Mouse (Mus musculus) testis, adult 2 months (tissue): ENCODE results near the gene R3hdm2.

Experiments used
- CTCF ChIP-seq: fragments of 200-500 bp; IDR thresholded peaks from 2 replicates; pipeline ENCODE4 v1.5.1; 2012; ENCODE audit warnings: low read depth, mild to moderate bottlenecking, inconsistent platforms, low read length, moderate library complexity; ENCODE audit not compliant: control insufficient read depth, insufficient read depth, insufficient replicate concordance
- POLR2A ChIP-seq: fragments of 200-500 bp; IDR thresholded peaks from 2 replicates; pipeline ENCODE4 v1.6.1; 2012; ENCODE audit warnings: low read depth, mild to moderate bottlenecking, inconsistent platforms, low read length, moderate library complexity; ENCODE audit not compliant: control insufficient read depth

- no peak for TF ChIP-seq CTCF
- no peak for TF ChIP-seq POLR2A
These were observed 10.0 kb upstream of the R3hdm2 start, which contains the start of gene Inhbc for GRCm38 (mm10) chr10:127369834-127370820.
